Mouse (Mus musculus) embryonic facial prominence, embryonic 14.5 days (tissue): ENCODE data around the gene Fam199x. TPM values are rescaled to one million over a fixed set of nuclear protein-coding genes. Genes with fewer than 3 reads are reported as not detected.

Source experiments
- ATAC-seq: fragments of 200-750 bp; cut with Nextera tagmentation; 2 replicates; pipeline ENCODE4 v1.8.0; 2017; ENCODE audit warnings: low read depth, moderate number of reproducible peaks, moderate TSS enrichment
- DNase-seq: peaks from one replicate; pipeline ENCODE4 v3.0.0-alpha.2; 2015; ENCODE audit warnings: low spot score
- H3K27ac ChIP-seq: fragments of 300-500 bp; sonication (generic); replicated peaks from 2 replicates; pipeline ENCODE4 v1.5.1; 2014; ENCODE audit warnings: low read depth, mild to moderate bottlenecking, low read length, moderate library complexity
- H3K27me3 ChIP-seq: fragments of 300-500 bp; sonication (generic); replicated peaks from 2 replicates; pipeline ENCODE4 v1.6.1; 2014; ENCODE audit warnings: low read length; ENCODE audit not compliant: control insufficient read depth, insufficient read depth
- H3K36me3 ChIP-seq: fragments of 300-500 bp; sonication (generic); 2 replicates; pipeline ENCODE4 v1.6.1; 2014; ENCODE audit warnings: low read length, mixed read lengths; ENCODE audit not compliant: control insufficient read depth, insufficient read depth
- H3K4me1 ChIP-seq: fragments of 300-500 bp; sonication (generic); 2 replicates; pipeline ENCODE4 v1.6.1; 2014; ENCODE audit warnings: antibody characterized with exemption, low read length; ENCODE audit not compliant: control insufficient read depth, insufficient read depth
- H3K4me2 ChIP-seq: fragments of 300-500 bp; sonication (generic); 2 replicates; pipeline ENCODE4 v1.6.1; 2014; ENCODE audit warnings: low read depth, mild to moderate bottlenecking, low read length, moderate library complexity, mixed read lengths
- H3K4me3 ChIP-seq: fragments of 300-500 bp; sonication (generic); 2 replicates; pipeline ENCODE4 v1.5.1; 2014; ENCODE audit warnings: low read depth, mild to moderate bottlenecking, low read length
- H3K9ac ChIP-seq: fragments of 300-500 bp; sonication (generic); 2 replicates; pipeline ENCODE4 v1.6.1; 2014; ENCODE audit warnings: low read depth, mild to moderate bottlenecking, low read length, moderate library complexity, mixed read lengths
- H3K9me3 ChIP-seq: fragments of 300-500 bp; sonication (generic); 2 replicates; pipeline ENCODE4 v1.6.1; 2016; ENCODE audit warnings: low read length; ENCODE audit not compliant: control insufficient read depth
- WGBS: fragments of 180-500 bp; shearing (Covaris S2); extraction: QIAGEN DNeasy Blood & Tissue Kit; methylation state at CpG from one replicate; pipeline ENCODE4 v1.1.7; 2014; 5-methylcytosine and 5-hydroxymethylcytosine counted together
- polyA plus RNA-seq: library from polyadenylated mRNA; unstranded; fragments of >200 nt; fragmentation: Nextera tagmentation; extraction: Ambion mirVana; gene quantifications from 2 replicates; pipeline ENCODE4 v1.2.1, GENCODE M21; 2014

The Fam199x gene
- 7.5 TPM in 2 replicates for polyA plus RNA-seq

- Histone ChIP-seq H3K27ac (no peak within 1 kb of the TSS), H3K9me3 (no peaks in the 10 kb centered on the region), H3K9ac (peak within 1 kb of the TSS; percentile 73), H3K4me3 (peak within 1 kb of the TSS; percentile 63), H3K4me1 (peaks cover 3% of the 10 kb centered on the region; the same call in 1 of the 2 replicates), H3K36me3 (no peaks in the 10 kb centered on the region), H3K4me2 (peak within 1 kb of the TSS; percentile 67), H3K27me3 (peaks cover 10% of the 10 kb centered on the region)
- DNase-seq: peak; percentile 82
- ATAC-seq: peak; percentile 98
- WGBS: 21% methylated on average over 9 of the region's 62 CpGs
Observed at GRCm38 (mm10) chrX:137049425-137050225, at the start of gene Fam199x. TSS of gene Fam199x (plus strand) at chrX:137049594.

GRCm38 (mm10) chrX:137015099-137015709, 34.2 kb upstream of the Fam199x start:
- 52% methylated on average over 6 of the region's 6 CpGs for WGBS
- DNase-seq (peak; percentile 81), ATAC-seq (no peak)
- Histone ChIP-seq H3K27ac (no peak overlapping the region), H3K9ac (no peak overlapping the region), H3K4me2 (no peak overlapping the region), H3K4me1 (no peaks in the 10 kb centered on the region), H3K4me3 (no peak overlapping the region), H3K36me3 (peaks cover 10% of the 10 kb centered on the region; the same call in 1 of the 2 replicates), H3K27me3 (no peaks in the 10 kb centered on the region), H3K9me3 (no peaks in the 10 kb centered on the region)

GRCm38 (mm10) chrX:137017668-137018067, 31.7 kb upstream of the Fam199x start:
- Histone ChIP-seq H3K36me3 (0 out of 2 replicates have a peak, but pooled peaks cover 5% of the 10 kb centered on the region), H3K4me2 (no peak overlapping the region), H3K9me3 (no peaks in the 10 kb centered on the region), H3K27me3 (no peaks in the 10 kb centered on the region), H3K4me1 (no peaks in the 10 kb centered on the region), H3K27ac (no peak overlapping the region), H3K4me3 (no peak overlapping the region), H3K9ac (no peak overlapping the region)
- WGBS: 70% methylated on average over 1 of the region's 1 CpGs
- ATAC-seq (no peak), DNase-seq (no peak)

- Histone ChIP-seq H3K4me3 (no peak overlapping the region), H3K27ac (no peak overlapping the region), H3K9ac (no peak overlapping the region), H3K36me3 (no peaks in the 10 kb centered on the region), H3K27me3 (no peaks in the 10 kb centered on the region), H3K4me1 (no peaks in the 10 kb centered on the region), H3K4me2 (no peak overlapping the region), H3K9me3 (no peaks in the 10 kb centered on the region)
- no peak for ATAC-seq
- peak; percentile 65 for DNase-seq
- 20% methylated on average over 1 of the region's 1 CpGs for WGBS
Observed at GRCm38 (mm10) chrX:137019310-137019709, 30.1 kb upstream of the Fam199x start.

- Histone ChIP-seq H3K27me3 (no peaks in the 10 kb centered on the region; the same call in 1 of the 2 replicates), H3K27ac (no peak overlapping the region), H3K4me3 (no peak overlapping the region), H3K9ac (no peak overlapping the region), H3K9me3 (no peaks in the 10 kb centered on the region), H3K4me1 (no peaks in the 10 kb centered on the region), H3K36me3 (no peaks in the 10 kb centered on the region), H3K4me2 (no peak overlapping the region)
- ATAC-seq: no peak
- DNase-seq: no peak
- 96% methylated on average over 8 of the region's 8 CpGs for WGBS
Observed at GRCm38 (mm10) chrX:137030916-137031315, 18.5 kb upstream of the Fam199x start.

GRCm38 (mm10) chrX:137031726-137032125, 17.7 kb upstream of the Fam199x start:
- ATAC-seq (no peak), DNase-seq (no peak)
- H3K36me3 ChIP-seq: no peaks in the 10 kb centered on the region
- H3K9ac ChIP-seq: no peak overlapping the region
- no peaks in the 10 kb centered on the region; the same call in 1 of the 2 replicates for H3K27me3 ChIP-seq
- WGBS: 87% methylated on average over 5 of the region's 5 CpGs
- no peaks in the 10 kb centered on the region for H3K9me3 ChIP-seq
- H3K4me3 ChIP-seq: no peak overlapping the region
- no peaks in the 10 kb centered on the region for H3K4me1 ChIP-seq
- H3K4me2 ChIP-seq: no peak overlapping the region
- H3K27ac ChIP-seq: no peak overlapping the region

- no peaks in the 10 kb centered on the region for H3K36me3 ChIP-seq
- H3K9me3 ChIP-seq: no peaks in the 10 kb centered on the region
- no peak overlapping the region for H3K27ac ChIP-seq
- no peak overlapping the region for H3K9ac ChIP-seq
- DNase-seq: no peak
- no peak overlapping the region for H3K4me2 ChIP-seq
- no peaks in the 10 kb centered on the region for H3K27me3 ChIP-seq
- ATAC-seq: no peak
- 68% methylated on average over 4 of the region's 4 CpGs for WGBS
- no peak overlapping the region for H3K4me3 ChIP-seq
- H3K4me1 ChIP-seq: no peaks in the 10 kb centered on the region
Observed at GRCm38 (mm10) chrX:137034322-137034721, 15.1 kb upstream of the Fam199x start.

GRCm38 (mm10) chrX:137037470-137037999, 11.9 kb upstream of the Fam199x start:
- Histone ChIP-seq H3K4me2 (peak overlapping the region; percentile 59), H3K36me3 (no peaks in the 10 kb centered on the region), H3K27ac (no peak overlapping the region), H3K4me1 (no peaks in the 10 kb centered on the region), H3K4me3 (peak overlapping the region; percentile 49), H3K27me3 (no peaks in the 10 kb centered on the region), H3K9ac (peak overlapping the region; percentile 77), H3K9me3 (no peaks in the 10 kb centered on the region)
- ATAC-seq: no peak
- 16% methylated on average over 12 of the region's 12 CpGs for WGBS
- DNase-seq: no peak
